Mouse (Mus musculus): ENCODE results near the gene Kirrel3. TPM values are rescaled to one million over a fixed set of nuclear protein-coding genes. Genes with fewer than 3 reads are reported as not detected.

Gene Kirrel3
- total RNA-seq (2023) = not detected

GRCm38 (mm10) chr9:34485759-34486431 lies at the start of gene Kirrel3:
Kirrel3 (plus strand) TSS chr9:34485894.

Measured in T-cell, adult 66 days (primary cell).